Mouse (Mus musculus) kidney, postnatal 0 days (tissue): Measurements from ENCODE around the gene Myo5a. TPM values are rescaled to one million over a fixed set of nuclear protein-coding genes. Genes with fewer than 3 reads are reported as not detected.

ENCODE experiments used
- ATAC-seq: fragments of 200-750 bp; cut with Nextera tagmentation; replicated peaks from 2 replicates; pipeline ENCODE4 v1.8.0; 2017; ENCODE audit warnings: low read depth, moderate number of reproducible peaks, moderate TSS enrichment, moderate library complexity; ENCODE audit not compliant: low FRiP score
- DNase-seq: peaks from one replicate; pipeline ENCODE4 v3.0.0-alpha.2; 2016; ENCODE audit warnings: low spot score
- H3K27ac ChIP-seq: fragments of 300-500 bp; sonication (generic); 2 replicates; pipeline ENCODE4 v1.5.1; 2014; ENCODE audit warnings: mild to moderate bottlenecking
- H3K27me3 ChIP-seq: fragments of 300-500 bp; sonication (generic); 2 replicates; pipeline ENCODE4 v1.6.1; 2014; ENCODE audit warnings: low read length, mixed read lengths; ENCODE audit not compliant: insufficient read depth
- H3K36me3 ChIP-seq: fragments of 300-500 bp; sonication (generic); 2 replicates; pipeline ENCODE4 v1.6.1; 2014; ENCODE audit warnings: low read length, mixed read lengths; ENCODE audit not compliant: insufficient read depth
- H3K4me1 ChIP-seq: fragments of 300-500 bp; sonication (generic); replicated peaks from 2 replicates; pipeline ENCODE4 v1.6.1; 2014; ENCODE audit warnings: antibody characterized with exemption, low read length, mixed read lengths; ENCODE audit not compliant: insufficient read depth
- H3K4me2 ChIP-seq: fragments of 300-500 bp; sonication (generic); 2 replicates; pipeline ENCODE4 v1.6.1; 2014; ENCODE audit warnings: mild to moderate bottlenecking, low read length, moderate library complexity, mixed read lengths
- H3K4me3 ChIP-seq: fragments of 300-500 bp; sonication (generic); replicated peaks from 2 replicates; pipeline ENCODE4 v1.5.1; 2014; ENCODE audit warnings: low read depth, low read length
- H3K9ac ChIP-seq: fragments of 300-500 bp; sonication (generic); 2 replicates; pipeline ENCODE4 v1.6.1; 2014; ENCODE audit warnings: low read depth, low read length
- H3K9me3 ChIP-seq: fragments of 300-500 bp; sonication (generic); replicated peaks from 2 replicates; pipeline ENCODE4 v1.6.1; 2016; ENCODE audit warnings: low read length, inconsistent platforms, mixed read lengths
- CTCF ChIP-seq: IDR thresholded peaks from 2 replicates; pipeline ENCODE4 v1.5.1; 2016; ENCODE audit warnings: antibody characterized with exemption, low read depth, mild to moderate bottlenecking, moderate library complexity
- WGBS: fragments of 180-500 bp; shearing (Covaris S2); extraction: QIAGEN DNeasy Blood & Tissue Kit; methylation state at CpG from one replicate; pipeline ENCODE4 v1.1.7; 2014; 5-methylcytosine and 5-hydroxymethylcytosine counted together
- polyA plus RNA-seq: library from polyadenylated mRNA; unstranded; fragments of >200 nt; fragmentation: Nextera tagmentation; extraction: Ambion mirVana; gene quantifications from 2 replicates; pipeline ENCODE4 v1.2.1, GENCODE M21; 2015

Gene Myo5a
- polyA plus RNA-seq, 1 experiment from 2014 or later = 11.8 TPM

GRCm38 (mm10) chr9:75236416-75237308 is 165.8 kb downstream of the Myo5a start:
- Histone ChIP-seq H3K27me3 (no peaks in the 10 kb centered on the region), H3K9me3 (no peaks in the 10 kb centered on the region), H3K36me3 (no peaks in the 10 kb centered on the region), H3K9ac (no peak overlapping the region), H3K4me2 (no peak overlapping the region), H3K27ac (no peak overlapping the region; the same call in 1 of the 2 replicates), H3K4me1 (0 out of 2 replicates have a peak, but pooled peaks cover 3% of the 10 kb centered on the region), H3K4me3 (no peak overlapping the region)
- TF ChIP-seq CTCF = no peak
- ATAC-seq = no peak; the same call in 1 of the 2 replicates
- peak; percentile 14 for DNase-seq
- 85% methylated on average over 12 of the region's 12 CpGs for WGBS

- Histone ChIP-seq H3K9me3 (no peaks in the 10 kb centered on the region), H3K36me3 (no peaks in the 10 kb centered on the region), H3K27ac (no peak overlapping the region), H3K4me1 (no peaks in the 10 kb centered on the region), H3K9ac (no peak overlapping the region), H3K27me3 (no peaks in the 10 kb centered on the region), H3K4me3 (no peak overlapping the region), H3K4me2 (no peak overlapping the region)
- no peak for TF ChIP-seq CTCF
- DNase-seq = no peak
- no peak for ATAC-seq
- WGBS = 90% methylated on average over 3 of the region's 3 CpGs
Observed at GRCm38 (mm10) chr9:75238179-75238578, 167.4 kb downstream of the Myo5a start.

GRCm38 (mm10) chr9:75243052-75243451 is 172.2 kb downstream of the Myo5a start:
- WGBS = 71% methylated on average over 6 of the region's 6 CpGs
- no peaks in the 10 kb centered on the region for H3K9me3 ChIP-seq
- no peak for TF ChIP-seq CTCF
- no peak overlapping the region for H3K4me2 ChIP-seq
- no peak for DNase-seq
- H3K27ac ChIP-seq = no peak overlapping the region
- H3K36me3 ChIP-seq = no peaks in the 10 kb centered on the region
- H3K4me3 ChIP-seq = no peak overlapping the region
- no peaks in the 10 kb centered on the region for H3K27me3 ChIP-seq
- H3K4me1 ChIP-seq = no peaks in the 10 kb centered on the region
- ATAC-seq = no peak
- no peak overlapping the region for H3K9ac ChIP-seq

- Histone ChIP-seq H3K9ac (no peak overlapping the region), H3K36me3 (no peaks in the 10 kb centered on the region), H3K27me3 (no peaks in the 10 kb centered on the region), H3K4me1 (no peaks in the 10 kb centered on the region), H3K9me3 (no peaks in the 10 kb centered on the region), H3K27ac (no peak overlapping the region), H3K4me2 (no peak overlapping the region), H3K4me3 (no peak overlapping the region)
- ATAC-seq (no peak; the same call in 1 of the 2 replicates), DNase-seq (no peak)
- no peak for TF ChIP-seq CTCF
- 27% methylated on average over 5 of the region's 5 CpGs for WGBS
Observed at GRCm38 (mm10) chr9:75243730-75244406, 173.1 kb downstream of the Myo5a start.

GRCm38 (mm10) chr9:75244527-75244926 is 173.7 kb downstream of the Myo5a start:
- DNase-seq = no peak
- Histone ChIP-seq H3K36me3 (no peaks in the 10 kb centered on the region), H3K4me2 (no peak overlapping the region), H3K9me3 (no peaks in the 10 kb centered on the region), H3K4me1 (no peaks in the 10 kb centered on the region), H3K27ac (no peak overlapping the region), H3K4me3 (no peak overlapping the region), H3K9ac (no peak overlapping the region), H3K27me3 (no peaks in the 10 kb centered on the region)
- no peak for ATAC-seq
- 66% methylated on average over 4 of the region's 4 CpGs for WGBS
- peak; percentile 36 for TF ChIP-seq CTCF

GRCm38 (mm10) chr9:75246080-75246930 is 175.5 kb downstream of the Myo5a start:
- no peak overlapping the region for H3K4me3 ChIP-seq
- DNase-seq (no peak), ATAC-seq (no peak)
- no peak overlapping the region for H3K9ac ChIP-seq
- no peaks in the 10 kb centered on the region for H3K4me1 ChIP-seq
- no peak for TF ChIP-seq CTCF
- WGBS = 86% methylated on average over 13 of the region's 13 CpGs
- H3K27me3 ChIP-seq = no peaks in the 10 kb centered on the region
- H3K4me2 ChIP-seq = no peak overlapping the region
- no peak overlapping the region for H3K27ac ChIP-seq
- no peaks in the 10 kb centered on the region for H3K36me3 ChIP-seq
- H3K9me3 ChIP-seq = no peaks in the 10 kb centered on the region
